Mouse (Mus musculus) neural tube, embryonic 11.5 days (tissue): Measurements from ENCODE around the gene Erf. TPM values are rescaled to one million over a fixed set of nuclear protein-coding genes. Genes with fewer than 3 reads are reported as not detected.
A peak's percentile ranks its signal among the peaks of the same experiment; 100 is the strongest.

ENCODE experiments used
- ATAC-seq: fragments of 200-750 bp; cut with Nextera tagmentation; 2 replicates; pipeline ENCODE4 v1.8.0; 2017; ENCODE audit warnings: moderate number of reproducible peaks, mild to moderate bottlenecking, moderate TSS enrichment, moderate library complexity; ENCODE audit not compliant: insufficient read depth, low FRiP score, low TSS enrichment
- DNase-seq: peaks from one replicate; pipeline ENCODE4 v3.0.0-alpha.2; 2015; ENCODE audit warnings: low spot score
- H3K27ac ChIP-seq: fragments of 300-500 bp; sonication (generic); 2 replicates; pipeline ENCODE4 v1.5.1; 2014; ENCODE audit warnings: low read depth, mild to moderate bottlenecking, low read length
- H3K27me3 ChIP-seq: fragments of 300-500 bp; sonication (generic); 2 replicates; pipeline ENCODE4 v1.6.1; 2014; ENCODE audit warnings: mild to moderate bottlenecking, low read length, mixed read lengths; ENCODE audit not compliant: control insufficient read depth, insufficient read depth
- H3K36me3 ChIP-seq: fragments of 300-500 bp; sonication (generic); 2 replicates; pipeline ENCODE4 v1.6.1; 2014; ENCODE audit warnings: mild to moderate bottlenecking, low read length, moderate library complexity, mixed read lengths; ENCODE audit not compliant: control insufficient read depth, insufficient read depth
- H3K4me1 ChIP-seq: fragments of 300-500 bp; sonication (generic); 2 replicates; pipeline ENCODE4 v1.6.1; 2014; ENCODE audit warnings: low read length, mixed read lengths; ENCODE audit not compliant: control insufficient read depth, insufficient read depth
- H3K4me2 ChIP-seq: fragments of 300-500 bp; sonication (generic); 2 replicates; pipeline ENCODE4 v1.6.1; 2014; ENCODE audit warnings: low read depth, mild to moderate bottlenecking, moderate library complexity
- H3K4me3 ChIP-seq: fragments of 300-500 bp; sonication (generic); 2 replicates; pipeline ENCODE4 v1.5.1; 2014; ENCODE audit warnings: low read depth, low read length
- H3K9ac ChIP-seq: fragments of 300-500 bp; sonication (generic); 2 replicates; pipeline ENCODE4 v1.6.1; 2014; ENCODE audit warnings: mild to moderate bottlenecking, low read length
- H3K9me3 ChIP-seq: fragments of 300-500 bp; sonication (generic); 2 replicates; pipeline ENCODE4 v1.6.1; 2016; ENCODE audit warnings: low read length; ENCODE audit not compliant: control insufficient read depth
- WGBS: fragments of 180-500 bp; shearing (Covaris S2); extraction: QIAGEN DNeasy Blood & Tissue Kit; methylation state at CpG from one replicate; pipeline ENCODE4 v1.1.7; 2014; 5-methylcytosine and 5-hydroxymethylcytosine counted together
- polyA plus RNA-seq: library from polyadenylated mRNA; unstranded; fragments of >200 nt; fragmentation: Nextera tagmentation; extraction: Ambion mirVana; gene quantifications from 2 replicates; pipeline ENCODE4 v1.2.1, GENCODE M21; 2014

Erf gene
- polyA plus RNA-seq, 1 experiment from 2014 or later: 16.7 TPM

DNA sequence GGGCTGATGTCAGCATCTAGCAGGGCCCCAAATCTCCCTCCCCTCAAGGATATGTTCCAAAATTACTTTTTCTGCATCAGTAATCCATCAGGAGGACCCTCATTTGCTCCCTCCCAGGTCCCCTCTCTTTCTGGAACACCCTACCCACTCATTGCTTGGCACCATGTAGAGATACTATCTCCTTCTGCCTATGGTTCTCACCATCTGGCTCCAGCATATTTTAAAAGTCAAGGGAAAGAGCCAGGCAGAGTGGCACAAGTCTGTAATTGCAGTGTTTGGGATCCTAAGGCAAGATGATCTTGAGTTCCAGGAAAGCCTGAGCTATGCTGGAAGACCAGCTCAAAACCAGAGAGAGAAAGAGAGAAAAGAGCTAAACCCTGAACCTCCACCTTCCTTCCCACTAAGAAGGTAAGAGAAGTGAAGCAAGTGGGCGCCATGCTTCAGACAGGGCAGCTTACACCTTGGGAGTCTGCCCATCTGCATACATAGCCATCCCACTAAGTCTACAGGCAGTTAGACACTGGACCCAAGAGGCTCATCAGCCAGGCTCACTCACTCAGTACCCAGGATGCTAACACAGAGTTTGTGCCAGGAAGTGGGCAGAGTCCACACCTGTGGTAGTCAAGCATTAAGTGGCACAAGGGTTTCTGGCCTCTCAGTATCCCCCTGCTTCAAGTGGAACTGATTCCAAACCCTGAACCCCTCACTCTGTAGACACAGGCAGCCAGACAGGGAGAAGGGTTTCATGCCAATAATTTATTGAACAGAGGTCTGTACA lies 22.8 kb downstream of the Erf start:
- H3K27ac ChIP-seq: no peak overlapping the region
- 89% methylated on average over 1 of the region's 1 CpGs for WGBS
- H3K36me3 ChIP-seq: peaks cover 33% of the 10 kb centered on the region
- DNase-seq (no peak), ATAC-seq (no peak)
- no peak overlapping the region for H3K4me2 ChIP-seq
- H3K4me1 ChIP-seq: no peaks in the 10 kb centered on the region
- no peaks in the 10 kb centered on the region for H3K27me3 ChIP-seq
- no peaks in the 10 kb centered on the region for H3K9me3 ChIP-seq
- H3K9ac ChIP-seq: no peak overlapping the region
- H3K4me3 ChIP-seq: no peak overlapping the region

DNA sequence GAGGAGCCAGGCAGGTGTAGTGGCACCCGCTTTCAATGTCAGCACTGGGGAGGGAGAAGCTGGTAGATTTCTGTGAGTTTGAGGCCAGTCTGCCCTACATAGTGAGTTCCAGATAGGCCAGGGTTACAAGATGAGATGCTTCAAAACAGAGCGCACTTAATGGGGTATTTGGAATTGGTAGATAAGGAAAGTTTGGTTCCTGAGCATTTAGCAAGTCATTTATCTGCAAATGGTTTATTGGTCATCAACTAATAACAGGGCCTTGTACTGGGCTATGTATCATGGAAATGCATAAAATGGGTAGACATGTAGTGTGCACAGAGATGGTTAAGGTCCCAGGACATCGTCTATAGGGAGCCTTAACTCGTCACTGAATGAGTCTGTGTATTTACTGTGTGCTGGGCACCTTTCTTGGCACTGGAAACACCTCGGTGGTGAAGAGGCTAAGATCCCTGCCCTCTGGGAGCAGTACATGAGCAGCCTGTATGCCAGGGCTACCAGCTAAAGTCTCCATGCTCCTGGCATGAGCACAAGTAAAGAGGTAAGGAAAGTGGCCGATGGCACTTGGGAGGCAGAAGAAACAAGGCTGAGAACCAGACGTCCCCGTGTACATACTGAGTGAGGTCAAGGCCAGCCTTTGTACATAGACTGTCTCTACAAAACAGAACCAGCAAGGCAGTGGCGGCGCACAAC lies 28.1 kb downstream of the Erf start:
- no peaks in the 10 kb centered on the region for H3K27me3 ChIP-seq
- WGBS: 87% methylated on average over 10 of the region's 10 CpGs
- no peak for ATAC-seq
- DNase-seq: no peak
- H3K27ac ChIP-seq: no peak overlapping the region
- H3K9me3 ChIP-seq: no peaks in the 10 kb centered on the region
- H3K4me2 ChIP-seq: peak overlapping the region; percentile 98
- peaks cover 20% of the 10 kb centered on the region for H3K4me1 ChIP-seq
- H3K36me3 ChIP-seq: peaks cover 10% of the 10 kb centered on the region
- peak overlapping the region; percentile 59 for H3K9ac ChIP-seq
- H3K4me3 ChIP-seq: peak overlapping the region; percentile 61

DNA sequence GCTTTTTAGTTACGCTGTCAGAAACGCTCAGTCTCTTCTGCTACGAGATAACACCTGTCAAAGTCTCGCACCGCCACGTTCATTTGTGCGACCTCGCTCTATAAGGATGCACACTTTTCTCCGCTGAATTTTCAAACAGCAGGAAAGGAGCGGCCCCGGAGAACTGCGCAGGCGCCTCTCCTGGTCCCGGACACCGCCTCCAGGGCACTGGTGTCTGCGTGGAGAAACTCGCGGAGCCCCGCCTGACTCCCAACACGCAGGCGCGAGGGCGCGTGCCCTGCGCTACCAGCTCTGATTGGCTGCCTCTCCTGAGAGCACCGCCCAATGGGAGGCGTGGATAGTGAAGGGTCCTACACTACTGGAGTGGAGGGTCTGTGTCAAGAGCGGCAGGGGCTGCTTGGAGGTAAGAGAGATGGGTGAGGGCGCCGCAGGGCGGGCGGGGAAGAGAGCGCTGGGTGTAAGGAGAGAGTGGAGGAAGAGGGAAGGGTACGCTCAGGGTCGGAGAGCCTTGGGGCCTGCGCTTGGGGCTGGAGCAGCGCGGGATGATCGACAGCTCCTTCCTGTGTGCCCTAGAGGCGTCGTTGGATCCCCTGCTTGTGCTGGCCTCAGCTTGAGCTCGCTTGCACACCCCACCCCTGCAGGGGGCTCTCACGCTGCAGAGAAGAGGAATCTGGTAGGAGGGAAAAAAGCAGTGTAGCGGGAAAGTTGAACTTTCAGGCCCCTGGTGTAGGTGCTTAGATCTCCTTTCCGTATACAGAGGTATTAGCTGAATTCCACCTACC lies 29.3 kb downstream of the Erf start, which contains the start of gene Zfp526:
Gene Zfp526 (plus strand): TSS at position 324 of the 782 bp plus-strand sequence.
- H3K4me3 ChIP-seq: peak within 1 kb of the TSS; percentile 61
- peak; percentile 93 for ATAC-seq

DNA sequence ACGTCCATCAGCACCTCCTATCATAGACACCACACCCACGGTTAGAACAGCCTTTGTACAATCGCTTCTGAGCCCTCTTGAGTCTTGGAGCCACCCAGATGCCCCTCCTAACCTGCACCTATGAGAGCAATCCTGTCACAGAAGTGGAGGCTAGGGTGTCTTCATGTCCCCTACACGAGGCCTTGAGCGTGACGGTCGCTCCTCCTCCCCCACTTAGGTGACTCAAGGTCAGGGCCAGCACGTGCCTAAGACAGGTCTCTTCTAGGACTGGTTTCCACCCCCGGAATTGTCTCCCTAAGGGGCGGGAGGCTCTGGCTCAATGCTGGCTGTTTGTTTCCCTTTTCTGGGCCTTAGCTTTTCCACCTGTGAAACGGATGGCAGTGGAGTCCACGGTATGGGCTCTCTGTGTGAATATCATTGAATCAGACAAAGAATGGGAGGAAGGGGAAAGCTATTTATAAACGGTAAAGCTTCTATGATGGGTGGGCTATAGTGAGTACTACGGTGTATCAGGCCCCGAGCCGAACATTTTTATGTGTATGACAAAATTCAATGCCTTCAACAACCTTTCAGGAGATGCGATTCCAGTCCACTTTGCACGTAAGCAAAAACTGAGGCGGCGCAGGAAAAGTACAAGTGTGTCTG lies 30.0 kb downstream of the Erf start, which contains the start of gene Dedd2:
Gene Dedd2 (minus strand): TSS at position 159 of the 645 bp plus-strand sequence.
- Histone ChIP-seq H3K27ac (peak within 1 kb of the TSS; percentile 78), H3K36me3 (peaks cover 5% of the 10 kb centered on the region), H3K4me1 (peaks cover 20% of the 10 kb centered on the region), H3K4me2 (peak within 1 kb of the TSS; percentile 98), H3K4me3 (peak within 1 kb of the TSS; percentile 61), H3K9me3 (no peaks in the 10 kb centered on the region), H3K9ac (peak within 1 kb of the TSS; percentile 78), H3K27me3 (no peaks in the 10 kb centered on the region)
- 11% methylated on average over 20 of the region's 20 CpGs for WGBS
- DNase-seq: peak; percentile 19
- no peak for ATAC-seq

More for the DNA sequence above, 29.3 kb downstream of the Erf start, which contains the start of gene Zfp526:
- Histone ChIP-seq H3K27ac (peak within 1 kb of the TSS; percentile 71), H3K9me3 (no peaks in the 10 kb centered on the region), H3K27me3 (no peaks in the 10 kb centered on the region), H3K36me3 (peaks cover 8% of the 10 kb centered on the region), H3K9ac (peak within 1 kb of the TSS; percentile 59), H3K4me1 (peaks cover 20% of the 10 kb centered on the region), H3K4me2 (peak within 1 kb of the TSS; percentile 98)
- peak; percentile 99 for DNase-seq
- under 1% methylated on average over 45 of the region's 45 CpGs for whole genome bisulfite sequencing

DNA sequence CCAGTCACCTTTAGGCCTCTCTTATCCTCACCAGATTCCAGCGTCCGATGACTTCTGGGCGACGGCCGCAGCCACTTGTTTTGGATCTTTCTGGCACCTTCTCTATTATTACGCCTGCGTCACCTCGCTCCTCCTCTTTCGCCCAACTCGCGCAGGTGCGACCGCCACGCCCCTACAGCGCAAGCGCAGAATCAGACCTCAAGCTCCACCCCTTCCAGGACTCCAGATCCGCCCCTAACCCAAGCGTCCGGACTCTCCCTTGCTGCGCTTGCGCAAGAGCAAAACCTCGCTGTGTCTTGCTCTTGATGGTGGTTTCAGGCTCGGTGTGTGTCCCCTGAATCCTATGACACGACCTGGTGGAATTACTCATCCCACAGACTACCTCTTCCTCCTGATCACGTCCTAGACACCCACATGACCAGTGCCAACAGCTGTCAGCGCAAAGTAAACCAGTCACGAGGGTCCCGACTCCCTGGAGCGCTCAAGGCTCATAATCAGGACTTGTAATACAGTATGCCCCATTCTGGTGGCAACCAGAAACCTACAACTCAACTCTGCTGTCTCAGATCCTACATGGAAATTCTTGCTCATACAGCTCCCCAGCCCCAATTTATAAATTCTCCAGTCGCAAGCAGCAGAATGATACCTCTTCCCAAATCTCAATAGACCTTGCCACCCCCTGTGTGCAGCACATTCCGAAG lies 30.7 kb downstream of the Erf start:
- H3K27ac ChIP-seq: peak overlapping the region; percentile 78
- H3K4me3 ChIP-seq: peak overlapping the region; percentile 61
- peak; percentile 63 for ATAC-seq
- peaks cover 20% of the 10 kb centered on the region for H3K4me1 ChIP-seq
- H3K27me3 ChIP-seq: no peaks in the 10 kb centered on the region
- no peaks in the 10 kb centered on the region for H3K9me3 ChIP-seq
- peaks cover 3% of the 10 kb centered on the region for H3K36me3 ChIP-seq
- peak overlapping the region; percentile 98 for H3K4me2 ChIP-seq
- H3K9ac ChIP-seq: peak overlapping the region; percentile 78
- peak; percentile 92 for DNase-seq
- WGBS: 5% methylated on average over 31 of the region's 31 CpGs

DNA sequence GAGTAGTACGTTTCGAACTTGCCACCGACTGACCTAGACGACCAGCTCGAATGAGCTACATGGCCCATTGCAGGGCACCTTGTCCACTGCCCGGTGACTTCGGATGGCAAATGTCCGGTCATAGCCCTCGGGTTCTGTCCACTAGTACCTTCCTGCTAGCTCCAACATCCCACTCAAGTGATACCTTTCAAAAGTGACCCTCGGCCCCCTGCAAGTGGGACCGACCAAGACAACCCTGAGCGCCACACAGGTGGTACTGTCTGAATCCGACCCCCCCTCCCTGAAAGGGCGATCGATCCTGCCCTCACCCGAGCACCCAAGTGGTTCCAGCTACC lies 31.2 kb downstream of the Erf start:
- Histone ChIP-seq H3K4me1 (peaks cover 20% of the 10 kb centered on the region), H3K9ac (peak overlapping the region; percentile 78), H3K4me3 (peak overlapping the region; percentile 61), H3K36me3 (peaks cover under 1% of the 10 kb centered on the region), H3K4me2 (peak overlapping the region; percentile 98), H3K9me3 (no peaks in the 10 kb centered on the region), H3K27me3 (no peaks in the 10 kb centered on the region), H3K27ac (peak overlapping the region; percentile 78)
- ATAC-seq (no peak; the same call in 1 of the 2 replicates), DNase-seq (no peak)
- WGBS: under 1% methylated on average over 16 of the region's 16 CpGs

DNA sequence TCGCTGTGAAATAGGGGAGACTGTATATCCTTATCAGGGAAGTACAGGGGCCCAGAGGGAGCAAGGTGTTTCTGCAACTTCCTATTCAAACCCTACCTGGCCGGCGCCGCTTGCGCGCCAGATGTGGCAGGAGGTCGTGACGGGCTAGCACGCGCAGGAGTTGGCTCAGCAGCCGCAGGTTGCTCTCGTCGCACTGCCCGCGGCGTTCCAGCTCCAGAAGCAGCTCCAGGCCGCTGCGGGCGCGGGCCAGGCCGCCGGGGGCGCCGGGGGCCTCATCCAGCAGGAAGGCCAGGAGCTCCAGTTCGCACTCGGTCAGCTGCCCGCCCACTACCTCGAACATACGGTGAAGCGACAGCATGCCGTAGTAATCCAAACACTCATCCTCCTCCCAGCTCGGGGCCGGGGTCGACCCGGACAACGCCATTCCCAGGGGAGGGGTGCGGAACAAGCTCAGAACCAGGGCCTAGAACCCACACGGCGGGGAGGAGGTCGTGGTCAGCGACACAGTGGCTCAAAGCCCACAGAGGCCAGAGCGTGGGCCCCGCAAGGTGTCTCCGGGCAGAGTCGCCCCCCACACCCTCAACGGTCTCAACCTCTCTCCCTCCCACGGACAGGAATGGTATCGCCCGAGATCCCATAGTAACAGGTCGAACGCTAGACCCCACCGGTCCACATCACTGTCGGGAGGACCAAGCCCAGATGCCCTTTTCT lies 31.7 kb downstream of the Erf start:
- Histone ChIP-seq H3K4me2 (peak overlapping the region; percentile 98), H3K4me3 (peak overlapping the region; percentile 61), H3K4me1 (peaks cover 20% of the 10 kb centered on the region), H3K27me3 (no peaks in the 10 kb centered on the region), H3K27ac (peak overlapping the region; percentile 78), H3K9me3 (no peaks in the 10 kb centered on the region), H3K36me3 (no peaks in the 10 kb centered on the region), H3K9ac (peak overlapping the region; percentile 78)
- under 1% methylated on average over 52 of the region's 53 CpGs for WGBS
- DNase-seq (peak; percentile 81), ATAC-seq (peak; percentile 4)
